Mouse (Mus musculus): Measurements from ENCODE around the gene Bhlha9. TPM values are rescaled to one million over a fixed set of nuclear protein-coding genes. Genes with fewer than 3 reads are reported as not detected.
"Not testable (repeated sequence)": the region's sequence is repeated elsewhere in the genome, so short reads cannot be mapped to it uniquely, and the experiment has no call there.

Gene Bhlha9
- polyA plus RNA-seq, 1 experiment from 2014 or later: not detected

GRCm38 (mm10) chr11:76666002-76666649 is 6.1 kb upstream of the Bhlha9 start:
- Histone ChIP-seq H3K4me2 (ENCODE audit: low read length) (peak overlapping the region; percentile 65), H3K27ac (replicated peaks in 1 of 2; ENCODE audit: control insufficient read depth in 1 of 2, insufficient read depth in 1 of 2, low read depth in 2 of 2, low read length in 2 of 2) (no peak overlapping the region), H3K9me3 (ENCODE audit: control insufficient read depth, low read length) (no peaks in the 10 kb centered on the region), H3K4me3 (ENCODE audit: control insufficient read depth in 1 of 2, insufficient read depth in 1 of 2, low read depth in 1 of 2, low read length in 2 of 2) (peak overlapping the region; percentile 31 to 34), H3K36me3 (ENCODE audit: control insufficient read depth, insufficient read depth, low read length) (no peaks in the 10 kb centered on the region), H3K27me3 (ENCODE audit: control insufficient read depth, insufficient read depth, low read length) (peaks cover 69% of the 10 kb centered on the region), H3K4me1 (ENCODE audit: control insufficient read depth in 2 of 2, insufficient read depth in 2 of 2, low read length in 2 of 2) (peaks cover 2 to 3% of the 10 kb centered on the region in 2 experiments; a peak in 1 of 4 replicates), H3K9ac (ENCODE audit: low read length) (peak overlapping the region; percentile 39; the same call in 1 of the 2 replicates)
- no peak for ATAC-seq (ENCODE audit: insufficient number of reproducible peaks, insufficient read depth, low FRiP score, low read depth)
- 8% methylated on average over 35 of the region's 35 CpGs for WGBS

GRCm38 (mm10) chr11:76667807-76668206 is 4.5 kb upstream of the Bhlha9 start:
- no peak overlapping the region for H3K4me3 ChIP-seq (ENCODE audit: control insufficient read depth in 1 of 2, insufficient read depth in 1 of 2, low read depth in 1 of 2, low read length in 2 of 2)
- H3K9me3 ChIP-seq (ENCODE audit: control insufficient read depth, low read length): no peaks in the 10 kb centered on the region
- WGBS: 27% methylated on average over 4 of the region's 4 CpGs
- H3K36me3 ChIP-seq (ENCODE audit: control insufficient read depth, insufficient read depth, low read length): no peaks in the 10 kb centered on the region
- no peak overlapping the region for H3K9ac ChIP-seq (ENCODE audit: low read length)
- H3K27me3 ChIP-seq (ENCODE audit: control insufficient read depth, insufficient read depth, low read length): peaks cover 86% of the 10 kb centered on the region
- H3K27ac ChIP-seq (replicated peaks in 1 of 2; ENCODE audit: control insufficient read depth in 1 of 2, insufficient read depth in 1 of 2, low read depth in 2 of 2, low read length in 2 of 2): no peak overlapping the region
- no peak for ATAC-seq (ENCODE audit: insufficient number of reproducible peaks, insufficient read depth, low FRiP score, low read depth)
- peaks cover 2 to 8% of the 10 kb centered on the region in 2 experiments; a peak in 2 of 4 replicates for H3K4me1 ChIP-seq (ENCODE audit: control insufficient read depth in 2 of 2, insufficient read depth in 2 of 2, low read length in 2 of 2)
- no peak overlapping the region for H3K4me2 ChIP-seq (ENCODE audit: low read length)

GRCm38 (mm10) chr11:76672561-76673384 is 503 bp downstream of the Bhlha9 start:
- Histone ChIP-seq H3K4me1 (ENCODE audit: control insufficient read depth in 2 of 2, insufficient read depth in 2 of 2, low read length in 2 of 2) (peaks cover 0 to 8% of the 10 kb centered on the region in 2 experiments; a peak in 1 of 4 replicates), H3K4me2 (ENCODE audit: low read length) (peak overlapping the region; percentile 61), H3K27me3 (ENCODE audit: control insufficient read depth, insufficient read depth, low read length) (peaks cover 81% of the 10 kb centered on the region), H3K9me3 (ENCODE audit: control insufficient read depth, low read length) (no peaks in the 10 kb centered on the region), H3K4me3 (ENCODE audit: control insufficient read depth in 1 of 2, insufficient read depth in 1 of 2, low read depth in 1 of 2, low read length in 2 of 2) (peak overlapping the region; percentile 26 to 33), H3K27ac (replicated peaks in 1 of 2; ENCODE audit: control insufficient read depth in 1 of 2, insufficient read depth in 1 of 2, low read depth in 2 of 2, low read length in 2 of 2) (no peak overlapping the region), H3K36me3 (ENCODE audit: control insufficient read depth, insufficient read depth, low read length) (no peaks in the 10 kb centered on the region), H3K9ac (ENCODE audit: low read length) (peak overlapping the region; percentile 27; the same call in 1 of the 2 replicates)
- WGBS: 3% methylated on average over 64 of the region's 64 CpGs
- no peak for ATAC-seq (ENCODE audit: insufficient number of reproducible peaks, insufficient read depth, low FRiP score, low read depth)

GRCm38 (mm10) chr11:76674199-76674598 is 1.9 kb downstream of the Bhlha9 start:
- H3K4me3 ChIP-seq (ENCODE audit: control insufficient read depth in 1 of 2, insufficient read depth in 1 of 2, low read depth in 1 of 2, low read length in 2 of 2): no peak overlapping the region
- no peak overlapping the region for H3K27ac ChIP-seq (replicated peaks in 1 of 2; ENCODE audit: control insufficient read depth in 1 of 2, insufficient read depth in 1 of 2, low read depth in 2 of 2, low read length in 2 of 2)
- peaks cover 79% of the 10 kb centered on the region for H3K27me3 ChIP-seq (ENCODE audit: control insufficient read depth, insufficient read depth, low read length)
- no peaks in the 10 kb centered on the region for H3K36me3 ChIP-seq (ENCODE audit: control insufficient read depth, insufficient read depth, low read length)
- no peak overlapping the region for H3K9ac ChIP-seq (ENCODE audit: low read length)
- ATAC-seq (ENCODE audit: insufficient number of reproducible peaks, insufficient read depth, low FRiP score, low read depth): no peak
- no peaks in the 10 kb centered on the region for H3K9me3 ChIP-seq (ENCODE audit: control insufficient read depth, low read length)
- no peak overlapping the region for H3K4me2 ChIP-seq (ENCODE audit: low read length)
- peaks cover 0 to 8% of the 10 kb centered on the region in 2 experiments; a peak in 1 of 4 replicates for H3K4me1 ChIP-seq (ENCODE audit: control insufficient read depth in 2 of 2, insufficient read depth in 2 of 2, low read length in 2 of 2)
- WGBS: 46% methylated on average over 8 of the region's 8 CpGs

GRCm38 (mm10) chr11:76674704-76675103 is 2.4 kb downstream of the Bhlha9 start:
- no peak overlapping the region for H3K27ac ChIP-seq (replicated peaks in 1 of 2; ENCODE audit: control insufficient read depth in 1 of 2, insufficient read depth in 1 of 2, low read depth in 2 of 2, low read length in 2 of 2)
- no peak overlapping the region for H3K4me3 ChIP-seq (ENCODE audit: control insufficient read depth in 1 of 2, insufficient read depth in 1 of 2, low read depth in 1 of 2, low read length in 2 of 2)
- H3K4me2 ChIP-seq (ENCODE audit: low read length): no peak overlapping the region
- H3K27me3 ChIP-seq (ENCODE audit: control insufficient read depth, insufficient read depth, low read length): peaks cover 74% of the 10 kb centered on the region
- 32% methylated on average over 4 of the region's 4 CpGs for WGBS
- ATAC-seq (ENCODE audit: insufficient number of reproducible peaks, insufficient read depth, low FRiP score, low read depth): no peak
- no peak overlapping the region for H3K9ac ChIP-seq (ENCODE audit: low read length)
- no peaks in the 10 kb centered on the region for H3K36me3 ChIP-seq (ENCODE audit: control insufficient read depth, insufficient read depth, low read length)
- peaks cover 0 to 8% of the 10 kb centered on the region in 2 experiments; a peak in 1 of 4 replicates for H3K4me1 ChIP-seq (ENCODE audit: control insufficient read depth in 2 of 2, insufficient read depth in 2 of 2, low read length in 2 of 2)
- H3K9me3 ChIP-seq (ENCODE audit: control insufficient read depth, low read length): no peaks in the 10 kb centered on the region

GRCm38 (mm10) chr11:76679508-76679907 is 7.2 kb downstream of the Bhlha9 start, which contains the start of gene Trarg1:
TSS of gene Trarg1 (plus strand) at chr11:76679808.
- 38% methylated on average over 8 of the region's 8 CpGs for WGBS
- not testable (repeated sequence) for H3K4me3 ChIP-seq (ENCODE audit: control insufficient read depth in 1 of 2, insufficient read depth in 1 of 2, low read depth in 1 of 2, low read length in 2 of 2); H3K9me3 ChIP-seq (ENCODE audit: control insufficient read depth, low read length); H3K36me3 ChIP-seq (ENCODE audit: control insufficient read depth, insufficient read depth, low read length); H3K4me1 ChIP-seq (ENCODE audit: control insufficient read depth in 2 of 2, insufficient read depth in 2 of 2, low read length in 2 of 2); H3K9ac ChIP-seq (ENCODE audit: low read length); H3K27ac ChIP-seq (replicated peaks in 1 of 2; ENCODE audit: control insufficient read depth in 1 of 2, insufficient read depth in 1 of 2, low read depth in 2 of 2, low read length in 2 of 2); H3K4me2 ChIP-seq (ENCODE audit: low read length); ATAC-seq (ENCODE audit: insufficient number of reproducible peaks, insufficient read depth, low FRiP score, low read depth)
- H3K27me3 ChIP-seq (ENCODE audit: control insufficient read depth, insufficient read depth, low read length): peaks cover 39% of the 10 kb centered on the region

- H3K9ac ChIP-seq (ENCODE audit: low read length): no peak overlapping the region
- H3K36me3 ChIP-seq (ENCODE audit: control insufficient read depth, insufficient read depth, low read length): no peaks in the 10 kb centered on the region
- no peak overlapping the region for H3K4me3 ChIP-seq (ENCODE audit: control insufficient read depth in 1 of 2, insufficient read depth in 1 of 2, low read depth in 1 of 2, low read length in 2 of 2)
- H3K27ac ChIP-seq (replicated peaks in 1 of 2; ENCODE audit: control insufficient read depth in 1 of 2, insufficient read depth in 1 of 2, low read depth in 2 of 2, low read length in 2 of 2): no peak overlapping the region
- ATAC-seq (ENCODE audit: insufficient number of reproducible peaks, insufficient read depth, low FRiP score, low read depth): no peak
- peaks cover 8% of the 10 kb centered on the region; the same call in 1 of the 2 replicates for H3K27me3 ChIP-seq (ENCODE audit: control insufficient read depth, insufficient read depth, low read length)
- H3K9me3 ChIP-seq (ENCODE audit: control insufficient read depth, low read length): no peaks in the 10 kb centered on the region
- 66% methylated on average over 2 of the region's 2 CpGs for WGBS
- no peaks in the 10 kb centered on the region for H3K4me1 ChIP-seq (ENCODE audit: control insufficient read depth in 2 of 2, insufficient read depth in 2 of 2, low read length in 2 of 2)
- H3K4me2 ChIP-seq (ENCODE audit: low read length): no peak overlapping the region
Observed at GRCm38 (mm10) chr11:76685604-76686003, 13.3 kb downstream of the Bhlha9 start.
